Mouse (Mus musculus) thymus, postnatal 25 days (tissue): Measurements from ENCODE around the gene Brip1.

Experiments used
- DNase-seq: peaks from one replicate; pipeline ENCODE4 v3.0.0; 2022

Brip1 gene

DNA sequence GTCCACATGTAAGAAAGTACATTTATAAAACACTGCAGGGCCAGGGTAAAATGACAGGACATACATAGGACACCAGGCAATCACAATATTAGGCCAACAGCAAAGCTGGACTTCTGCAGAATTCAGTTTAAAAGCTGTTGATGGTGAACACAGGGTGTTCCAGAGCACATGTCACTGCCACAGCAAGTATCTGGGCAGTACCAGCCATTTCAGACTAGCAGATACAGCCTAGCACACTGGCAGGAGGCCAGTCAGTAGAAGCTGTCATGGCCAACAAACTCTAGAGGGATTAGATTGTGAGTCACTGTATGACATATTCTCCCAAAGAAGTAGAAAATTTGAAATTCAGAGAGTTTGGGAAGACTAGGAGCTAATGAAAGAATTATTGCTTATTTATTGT is 94.4 kb downstream of the Brip1 start:
- DNase-seq, result no peak

- DNase-seq, result no peak
Observed at GRCm38 (mm10) chr11:86101191-86101590, 99.8 kb downstream of the Brip1 start.

DNA sequence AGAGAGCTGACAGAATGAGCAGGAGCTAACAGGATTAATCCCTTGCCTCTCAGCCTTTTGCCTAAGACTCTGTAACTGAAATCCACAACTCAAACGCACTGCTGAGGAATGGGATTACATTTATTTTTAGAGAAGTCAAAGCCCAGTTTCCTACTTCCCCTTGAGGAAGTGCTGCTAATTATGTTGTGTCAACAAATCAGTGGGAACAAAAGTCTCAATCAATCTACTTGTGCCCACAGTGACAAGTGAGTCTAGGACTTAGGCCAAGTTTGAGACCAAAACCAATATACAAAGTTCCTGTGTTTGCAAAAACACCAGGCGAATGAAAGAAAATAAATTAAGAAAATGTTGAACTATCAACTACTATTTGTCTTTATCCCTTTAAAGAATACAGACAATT is 101.7 kb downstream of the Brip1 start:
- no peak for DNase-seq

- DNase-seq, result no peak
Observed at GRCm38 (mm10) chr11:86088815-86089214, 112.2 kb downstream of the Brip1 start.

DNA sequence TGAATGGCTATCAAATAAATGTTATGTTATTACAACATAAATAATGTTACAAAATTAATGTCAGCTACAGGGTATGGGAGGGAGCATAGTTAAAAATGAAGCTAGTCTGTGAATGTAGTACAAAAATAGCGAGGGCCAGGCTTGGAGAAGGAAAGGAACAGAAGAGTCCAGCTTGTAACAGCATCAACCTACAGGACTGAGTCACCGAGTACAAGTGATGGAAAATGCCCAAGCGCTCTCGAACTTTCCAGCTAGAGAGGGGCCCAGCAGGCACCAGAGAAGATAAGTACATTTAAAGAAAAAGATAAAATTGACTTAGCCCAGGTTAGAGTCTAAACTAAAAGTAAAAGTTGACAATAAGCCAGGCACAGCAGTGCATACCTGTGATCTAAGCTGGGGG is 116.5 kb downstream of the Brip1 start:
- no peak for DNase-seq

DNA sequence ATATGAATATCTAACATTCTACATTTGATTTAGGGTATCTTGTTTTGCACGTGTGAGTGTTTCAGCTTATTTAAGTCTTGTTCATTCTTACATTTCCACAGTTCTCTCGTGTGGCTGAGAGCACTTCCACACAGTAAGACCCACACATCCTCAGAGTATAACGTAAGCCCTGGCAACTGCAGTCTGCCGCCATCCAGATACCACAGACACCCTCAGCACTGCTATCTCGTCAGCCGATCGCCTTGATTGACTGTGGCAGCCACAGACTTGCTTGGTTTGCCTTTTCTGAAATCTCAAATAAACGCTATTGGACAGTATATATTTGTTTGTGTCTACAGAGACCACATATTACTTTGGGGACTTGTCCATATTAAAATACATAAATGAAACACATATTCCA is 123.0 kb downstream of the Brip1 start:
- DNase-seq, result no peak

- DNase-seq, result no peak
Observed at GRCm38 (mm10) chr11:86076966-86077365, 124.0 kb downstream of the Brip1 start.

DNA sequence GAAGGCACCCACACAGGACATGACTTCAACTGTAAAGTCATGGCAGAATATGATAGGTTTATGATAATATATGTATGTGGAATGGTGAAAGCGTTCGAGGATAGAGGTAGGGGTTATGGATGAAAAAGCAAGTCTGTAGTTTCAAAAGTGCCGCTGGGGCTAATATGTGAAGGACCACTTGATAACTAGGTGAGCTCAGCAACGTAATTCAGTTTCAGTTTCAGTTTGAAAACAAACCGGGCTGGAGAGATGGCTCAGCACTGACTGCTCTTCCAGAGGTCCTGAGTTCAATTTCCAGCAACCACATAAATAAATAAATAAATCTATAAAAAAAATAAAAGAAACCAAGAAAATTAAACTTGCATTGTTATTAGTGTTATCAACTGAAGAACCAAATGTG is 124.6 kb downstream of the Brip1 start:
- DNase-seq, result no peak

DNA sequence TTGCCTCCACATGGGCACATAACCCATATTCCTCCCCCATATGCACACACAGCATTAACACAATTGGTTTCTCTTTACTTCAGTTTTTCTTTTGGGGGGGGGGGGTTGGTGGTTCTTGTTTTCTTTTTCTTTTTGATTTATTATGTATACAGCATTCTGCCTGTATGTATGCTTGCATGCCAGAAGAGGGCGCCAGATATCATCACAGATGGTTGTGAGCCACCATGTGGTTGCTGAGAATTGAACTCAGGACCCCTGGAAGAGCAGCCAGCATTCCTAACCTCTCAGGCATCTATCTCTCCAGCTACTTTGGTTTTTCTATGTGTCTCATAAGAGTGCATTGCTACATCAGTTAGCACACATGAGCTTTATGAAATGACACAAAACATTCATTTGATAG is 125.6 kb downstream of the Brip1 start:
- no peak for DNase-seq

GRCm38 (mm10) chr11:86068651-86069050 is 132.3 kb downstream of the Brip1 start:
- no peak for DNase-seq

- DNase-seq, result no peak
Observed at GRCm38 (mm10) chr11:86067154-86067553, 133.8 kb downstream of the Brip1 start.

- DNase-seq, result no peak
Observed at GRCm38 (mm10) chr11:86064881-86065280, 136.1 kb downstream of the Brip1 start.

DNA sequence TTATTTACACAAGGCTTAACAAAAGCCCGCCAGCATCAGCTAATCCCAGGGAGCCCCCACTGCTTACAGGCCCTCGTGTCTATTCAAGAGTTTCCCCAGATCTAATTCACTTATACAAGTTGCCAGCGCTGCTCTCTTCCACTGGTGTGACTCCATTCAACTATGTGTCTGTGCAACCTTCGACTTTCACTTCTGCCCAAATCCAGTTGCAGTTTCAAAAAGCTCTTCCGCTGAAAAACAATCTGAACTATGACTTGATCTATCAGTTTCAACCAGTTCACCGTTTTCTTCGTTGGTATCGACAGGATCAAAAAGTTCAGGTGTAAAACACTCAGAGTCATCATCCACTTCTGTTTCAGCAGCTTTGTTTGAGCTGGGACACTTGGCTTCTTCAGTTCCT is 139.8 kb downstream of the Brip1 start:
- no peak for DNase-seq

GRCm38 (mm10) chr11:86059123-86059522 is 141.9 kb downstream of the Brip1 start:
- no peak for DNase-seq

- DNase-seq, result no peak
Observed at GRCm38 (mm10) chr11:86055806-86056205, 145.2 kb downstream of the Brip1 start.

GRCm38 (mm10) chr11:86051383-86051782 is 149.6 kb downstream of the Brip1 start:
- DNase-seq, result no peak

GRCm38 (mm10) chr11:86050430-86051280 is 150.3 kb downstream of the Brip1 start:
- DNase-seq, result no peak

- DNase-seq, result no peak
Observed at GRCm38 (mm10) chr11:86039994-86040393, 161.0 kb downstream of the Brip1 start.

DNA sequence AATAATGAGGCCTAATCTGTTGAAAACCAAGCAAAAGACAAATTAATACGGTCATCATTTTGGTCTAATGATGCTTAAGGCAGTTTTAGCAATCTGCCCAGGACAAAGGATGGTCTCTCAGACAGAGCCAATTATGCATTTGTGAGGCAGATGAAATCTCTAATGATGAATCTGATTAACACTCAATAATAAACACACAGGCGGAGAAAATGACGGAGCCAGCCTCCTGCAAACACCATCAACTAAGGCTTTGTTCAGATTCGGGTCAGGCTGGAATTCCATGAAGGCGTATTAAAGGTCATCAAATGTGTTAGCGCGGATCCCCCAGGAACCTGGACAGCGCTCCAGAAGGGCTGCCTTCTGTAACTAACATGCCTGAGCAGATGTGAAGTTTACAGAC is 161.6 kb downstream of the Brip1 start:
- no peak for DNase-seq

- no peak for DNase-seq
Observed at GRCm38 (mm10) chr11:86038701-86039100, 162.3 kb downstream of the Brip1 start.

DNA sequence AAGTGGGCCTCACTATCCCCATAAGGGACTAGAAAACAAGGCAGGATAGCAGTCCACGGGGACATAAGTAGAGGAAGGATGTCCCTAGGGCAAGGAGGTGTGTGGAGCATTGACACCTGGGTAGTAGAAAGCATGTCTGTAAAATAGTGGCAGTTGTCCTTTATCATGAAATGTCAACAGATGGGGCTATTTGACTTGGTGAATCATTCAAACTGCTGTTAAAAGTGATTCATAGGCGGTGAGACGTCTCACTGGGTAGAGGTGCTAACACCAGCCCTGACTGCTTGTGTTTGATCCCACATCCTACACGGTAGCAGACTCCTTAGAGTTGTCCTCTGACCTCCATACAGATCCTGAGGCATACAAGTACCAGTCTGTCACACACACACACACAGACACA is 168.1 kb downstream of the Brip1 start:
- DNase-seq, result no peak

DNA sequence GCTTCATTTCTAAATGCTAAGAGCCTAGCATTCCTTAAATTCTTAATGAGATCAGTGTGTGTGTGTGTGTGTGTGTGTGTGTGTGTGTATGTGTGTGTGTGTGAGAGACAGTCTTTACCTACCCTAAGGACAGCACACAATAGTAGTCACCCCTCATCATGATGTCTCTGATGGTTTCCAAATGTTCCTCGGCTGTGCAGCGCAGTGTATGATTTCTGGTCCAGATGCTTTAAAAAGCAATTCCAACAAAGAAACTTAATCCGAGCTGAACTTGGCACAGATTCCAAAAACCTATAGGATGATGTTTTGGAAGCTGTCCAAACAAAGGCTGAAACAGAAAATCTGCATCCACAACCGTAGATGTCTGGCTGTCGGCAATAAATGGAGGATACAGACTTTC is 173.0 kb downstream of the Brip1 start:
- DNase-seq, result no peak

DNA sequence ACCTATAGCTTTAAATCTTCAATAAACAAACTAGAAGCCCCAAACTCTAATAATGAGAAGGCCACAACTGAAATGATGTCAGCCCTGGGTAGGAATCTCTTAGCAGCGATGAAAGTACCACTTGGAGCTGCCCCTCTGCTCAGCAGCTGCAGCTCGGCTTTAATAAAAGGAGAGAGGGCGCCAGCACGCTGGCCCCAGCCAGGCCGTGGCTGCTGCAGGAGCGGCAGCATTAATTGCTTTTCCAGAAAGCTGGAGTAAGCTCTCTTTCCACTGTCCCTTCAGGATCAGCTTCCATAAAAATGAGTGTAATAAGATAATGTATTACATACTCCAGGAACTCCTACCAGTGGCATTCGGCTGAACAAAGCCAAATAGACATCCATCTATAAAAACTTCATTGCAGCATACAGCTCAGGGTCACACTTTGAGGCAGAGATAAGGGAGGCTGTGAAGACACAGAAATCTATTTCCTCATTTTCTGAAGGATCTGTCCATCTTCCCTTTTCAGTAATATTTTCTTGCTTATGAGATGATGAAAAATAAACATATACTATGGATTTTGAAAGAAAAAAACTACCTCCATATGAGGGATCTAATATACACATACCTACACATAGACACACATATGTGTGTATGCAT is 174.3 kb downstream of the Brip1 start:
- DNase-seq, result no peak

DNA sequence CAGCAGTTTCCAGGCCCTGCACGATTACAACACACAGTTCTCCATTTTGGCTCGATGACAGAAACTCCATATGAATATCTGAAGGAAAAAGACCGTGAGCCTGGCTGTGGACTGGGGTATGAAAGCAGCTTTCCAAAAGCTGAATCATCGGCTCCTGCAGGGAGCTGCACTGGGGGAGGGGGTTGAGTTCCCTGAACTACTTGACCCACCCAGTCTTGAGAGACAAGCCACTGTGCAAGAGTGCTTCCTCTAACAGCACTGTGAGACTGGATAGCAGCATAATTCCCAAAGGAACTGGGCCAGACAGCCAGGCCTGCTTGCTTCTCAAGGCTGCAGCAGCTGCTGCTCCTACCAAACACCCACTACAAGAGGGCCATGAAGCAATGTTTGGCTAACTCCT is 178.6 kb downstream of the Brip1 start:
- no peak for DNase-seq

- no peak for DNase-seq
Observed at GRCm38 (mm10) chr11:86020033-86020432, 181.0 kb downstream of the Brip1 start.
